Mouse (Mus musculus) heart, embryonic 12.5 days (tissue): Measurements from ENCODE around the gene Lypd5. TPM values are rescaled to one million over a fixed set of nuclear protein-coding genes. Genes with fewer than 3 reads are reported as not detected.
A peak's percentile ranks its signal among the peaks of the same experiment; 100 is the strongest.

Experiments
- ATAC-seq: fragments of 200-750 bp; cut with Nextera tagmentation; 2 replicates; pipeline ENCODE4 v1.8.0; 2017; ENCODE audit warnings: moderate TSS enrichment, moderate library complexity; ENCODE audit not compliant: insufficient number of reproducible peaks, low FRiP score
- H3K27ac ChIP-seq: fragments of 300-500 bp; sonication (generic); 2 replicates; pipeline ENCODE4 v1.5.1; 2016; ENCODE audit warnings: mild to moderate bottlenecking, moderate library complexity; ENCODE audit not compliant: poor library complexity, severe bottlenecking
- H3K27me3 ChIP-seq: fragments of 300-500 bp; sonication (generic); replicated peaks from 2 replicates; pipeline ENCODE4 v1.6.1; 2016; ENCODE audit warnings: mild to moderate bottlenecking, moderate library complexity
- H3K36me3 ChIP-seq: fragments of 300-500 bp; sonication (generic); 2 replicates; pipeline ENCODE4 v1.6.1; 2016; ENCODE audit warnings: mild to moderate bottlenecking, moderate library complexity
- H3K4me1 ChIP-seq: fragments of 300-500 bp; sonication (generic); replicated peaks from 2 replicates; pipeline ENCODE4 v1.6.1; 2016; ENCODE audit warnings: mild to moderate bottlenecking
- H3K4me2 ChIP-seq: fragments of 300-500 bp; sonication (generic); 2 replicates; pipeline ENCODE4 v1.6.1; 2016; ENCODE audit warnings: mild to moderate bottlenecking, moderate library complexity
- H3K4me3 ChIP-seq: fragments of 300-500 bp; sonication (generic); 2 replicates; pipeline ENCODE4 v1.5.1; 2016; ENCODE audit warnings: mild to moderate bottlenecking
- H3K9ac ChIP-seq: fragments of 300-500 bp; sonication (generic); 2 replicates; pipeline ENCODE4 v1.6.1; 2016; ENCODE audit warnings: mild to moderate bottlenecking, moderate library complexity
- H3K9me3 ChIP-seq: fragments of 300-500 bp; sonication (generic); replicated peaks from 2 replicates; pipeline ENCODE4 v1.6.1; 2016; ENCODE audit warnings: mild to moderate bottlenecking, moderate library complexity
- WGBS: fragments of 180-500 bp; shearing (Covaris S2); methylation state at CpG from one replicate; pipeline ENCODE4 v1.1.7; 2016; 5-methylcytosine and 5-hydroxymethylcytosine counted together
- polyA plus RNA-seq: library from polyadenylated mRNA; unstranded; fragments of >200 nt; fragmentation: Nextera tagmentation; extraction: Ambion mirVana; gene quantifications from 2 replicates; pipeline ENCODE4 v1.2.1, GENCODE M21; 2016

The Lypd5 gene
- polyA plus RNA-seq, 1 experiment from 2014 or later, result not detected

- Histone ChIP-seq H3K9me3 (peaks cover 15% of the 10 kb centered on the region), H3K36me3 (no peaks in the 10 kb centered on the region), H3K4me3 (no peak overlapping the region), H3K4me1 (no peaks in the 10 kb centered on the region), H3K9ac (no peak overlapping the region), H3K27ac (no peak overlapping the region), H3K4me2 (no peak overlapping the region), H3K27me3 (peaks cover 6% of the 10 kb centered on the region)
- no peak for ATAC-seq
- WGBS, result 73% methylated on average over 14 of the region's 14 CpGs
Observed at GRCm38 (mm10) chr7:24327281-24327975, 21.6 kb upstream of the Lypd5 start.

- no peak for ATAC-seq
- 31% methylated on average over 49 of the region's 49 CpGs for WGBS
- Histone ChIP-seq H3K9ac (no peak within 1 kb of the TSS), H3K27me3 (peaks cover 32% of the 10 kb centered on the region), H3K36me3 (no peaks in the 10 kb centered on the region), H3K4me3 (peak within 1 kb of the TSS; percentile 24), H3K4me1 (no peaks in the 10 kb centered on the region), H3K4me2 (peak within 1 kb of the TSS; percentile 51), H3K9me3 (peaks cover 11% of the 10 kb centered on the region), H3K27ac (no peak within 1 kb of the TSS)
Observed at GRCm38 (mm10) chr7:24333304-24333986, 15.6 kb upstream of the Lypd5 start, which contains the start of gene Tescl. Tescl (minus strand) TSS chr7:24333936.

- Histone ChIP-seq H3K36me3 (no peaks in the 10 kb centered on the region), H3K27ac (no peak overlapping the region), H3K4me1 (no peaks in the 10 kb centered on the region), H3K9me3 (peaks cover 16% of the 10 kb centered on the region), H3K9ac (no peak overlapping the region), H3K4me3 (no peak overlapping the region), H3K4me2 (no peak overlapping the region), H3K27me3 (peaks cover 32% of the 10 kb centered on the region)
- 12% methylated on average over 5 of the region's 5 CpGs for WGBS
- ATAC-seq, result peak; percentile 36; the same call in 1 of the 2 replicates
Observed at GRCm38 (mm10) chr7:24335699-24336309, 13.2 kb upstream of the Lypd5 start.

GRCm38 (mm10) chr7:24338241-24338640, 10.8 kb upstream of the Lypd5 start:
- WGBS, result 41% methylated on average over 2 of the region's 2 CpGs
- Histone ChIP-seq H3K9me3 (peaks cover 10% of the 10 kb centered on the region), H3K27me3 (peaks cover 24% of the 10 kb centered on the region), H3K36me3 (no peaks in the 10 kb centered on the region), H3K27ac (no peak overlapping the region), H3K4me1 (no peaks in the 10 kb centered on the region), H3K4me2 (no peak overlapping the region), H3K9ac (no peak overlapping the region), H3K4me3 (no peak overlapping the region)
- no peak for ATAC-seq

- no peaks in the 10 kb centered on the region for H3K36me3 ChIP-seq
- H3K27ac ChIP-seq, result no peak overlapping the region
- 68% methylated on average over 7 of the region's 7 CpGs for WGBS
- H3K9ac ChIP-seq, result no peak overlapping the region
- peaks cover 5% of the 10 kb centered on the region; the same call in 1 of the 2 replicates for H3K9me3 ChIP-seq
- no peaks in the 10 kb centered on the region for H3K4me1 ChIP-seq
- no peak overlapping the region for H3K4me2 ChIP-seq
- no peak overlapping the region for H3K4me3 ChIP-seq
- no peak for ATAC-seq
- H3K27me3 ChIP-seq, result peaks cover 3% of the 10 kb centered on the region
Observed at GRCm38 (mm10) chr7:24343701-24344272, 5.2 kb upstream of the Lypd5 start.

GRCm38 (mm10) chr7:24346444-24346843, 2.6 kb upstream of the Lypd5 start:
- no peak for ATAC-seq
- no peak overlapping the region for H3K27ac ChIP-seq

GRCm38 (mm10) chr7:24355646-24356045, 6.7 kb downstream of the Lypd5 start:
- Histone ChIP-seq H3K4me1 (no peaks in the 10 kb centered on the region), H3K9ac (no peak overlapping the region), H3K36me3 (no peaks in the 10 kb centered on the region), H3K4me2 (no peak overlapping the region), H3K27ac (no peak overlapping the region), H3K27me3 (peaks cover 21% of the 10 kb centered on the region), H3K4me3 (no peak overlapping the region), H3K9me3 (peaks cover 6% of the 10 kb centered on the region; the same call in 1 of the 2 replicates)
- WGBS, result 71% methylated on average over 6 of the region's 6 CpGs
- no peak for ATAC-seq

More at GRCm38 (mm10) chr7:24346444-24346843, 2.6 kb upstream of the Lypd5 start:
- Histone ChIP-seq H3K4me3 (no peak overlapping the region), H3K4me1 (no peaks in the 10 kb centered on the region), H3K9me3 (no peaks in the 10 kb centered on the region), H3K36me3 (no peaks in the 10 kb centered on the region), H3K27me3 (peaks cover 14% of the 10 kb centered on the region), H3K4me2 (no peak overlapping the region), H3K9ac (no peak overlapping the region)
- 62% methylated on average over 5 of the region's 5 CpGs for WGBS

- WGBS, result 68% methylated on average over 10 of the region's 10 CpGs
Observed at GRCm38 (mm10) chr7:24356081-24356480, 7.1 kb downstream of the Lypd5 start.

GRCm38 (mm10) chr7:24357899-24358298, 8.9 kb downstream of the Lypd5 start:
- Histone ChIP-seq H3K4me3 (no peak overlapping the region), H3K27ac (no peak overlapping the region), H3K36me3 (no peaks in the 10 kb centered on the region), H3K4me2 (no peak overlapping the region), H3K27me3 (peaks cover 13% of the 10 kb centered on the region), H3K4me1 (no peaks in the 10 kb centered on the region), H3K9me3 (peaks cover 10% of the 10 kb centered on the region; the same call in 1 of the 2 replicates), H3K9ac (no peak overlapping the region)
- no peak for ATAC-seq
- WGBS, result 43% methylated on average over 4 of the region's 4 CpGs

More at GRCm38 (mm10) chr7:24356081-24356480, 7.1 kb downstream of the Lypd5 start:
- Histone ChIP-seq H3K36me3 (no peaks in the 10 kb centered on the region), H3K4me1 (no peaks in the 10 kb centered on the region), H3K27ac (no peak overlapping the region), H3K4me2 (no peak overlapping the region), H3K27me3 (peaks cover 18% of the 10 kb centered on the region), H3K9me3 (peaks cover 10% of the 10 kb centered on the region; the same call in 1 of the 2 replicates), H3K4me3 (no peak overlapping the region), H3K9ac (no peak overlapping the region)
- ATAC-seq, result no peak

GRCm38 (mm10) chr7:24359269-24359668, 10.3 kb downstream of the Lypd5 start:
- no peak for ATAC-seq
- no peak overlapping the region for H3K4me3 ChIP-seq
- H3K36me3 ChIP-seq, result no peaks in the 10 kb centered on the region
- no peaks in the 10 kb centered on the region for H3K4me1 ChIP-seq
- WGBS, result 22% methylated on average over 9 of the region's 9 CpGs
- H3K9me3 ChIP-seq, result peaks cover 10% of the 10 kb centered on the region; the same call in 1 of the 2 replicates
- H3K4me2 ChIP-seq, result no peak overlapping the region
- peaks cover 5% of the 10 kb centered on the region for H3K27me3 ChIP-seq
- no peak overlapping the region for H3K27ac ChIP-seq
- H3K9ac ChIP-seq, result no peak overlapping the region

GRCm38 (mm10) chr7:24361001-24361400, 12.0 kb downstream of the Lypd5 start:
- WGBS, result 64% methylated on average over 4 of the region's 4 CpGs
- ATAC-seq, result no peak
- Histone ChIP-seq H3K27me3 (peaks cover 5% of the 10 kb centered on the region), H3K9me3 (peaks cover 10% of the 10 kb centered on the region; the same call in 1 of the 2 replicates), H3K36me3 (no peaks in the 10 kb centered on the region), H3K4me1 (no peaks in the 10 kb centered on the region), H3K4me2 (no peak overlapping the region), H3K4me3 (no peak overlapping the region), H3K27ac (no peak overlapping the region), H3K9ac (no peak overlapping the region)
